Mouse (Mus musculus) megakaryocyte, adult 5-6 weeks (primary cell): ENCODE measurements around the gene Cdc42ep5. TPM values are rescaled to one million over a fixed set of nuclear protein-coding genes. Genes with fewer than 3 reads are reported as not detected.

Experiments used
- ATAC-seq: 2 replicates; pipeline ENCODE4 v1.8.0; 2016; ENCODE audit warnings: mild to moderate bottlenecking, inconsistent platforms; ENCODE audit not compliant: poor library complexity, severe bottlenecking
- total RNA-seq, 2 experiments: library from RNA; stranded (forward) in 1 of 2; stranded (reverse) in 1 of 2; fragments of 153-499, 151-499 nt in 1 of 2; fragments of 221-1000, 200-1000 nt in 1 of 2; gene quantifications; 2 replicates each; pipeline versions ENCODE4 v1.2.3 to v1.2.4; 2015 to 2017

The Cdc42ep5 gene
- total RNA-seq, 2 experiments from 2014 or later: not detected

DNA sequence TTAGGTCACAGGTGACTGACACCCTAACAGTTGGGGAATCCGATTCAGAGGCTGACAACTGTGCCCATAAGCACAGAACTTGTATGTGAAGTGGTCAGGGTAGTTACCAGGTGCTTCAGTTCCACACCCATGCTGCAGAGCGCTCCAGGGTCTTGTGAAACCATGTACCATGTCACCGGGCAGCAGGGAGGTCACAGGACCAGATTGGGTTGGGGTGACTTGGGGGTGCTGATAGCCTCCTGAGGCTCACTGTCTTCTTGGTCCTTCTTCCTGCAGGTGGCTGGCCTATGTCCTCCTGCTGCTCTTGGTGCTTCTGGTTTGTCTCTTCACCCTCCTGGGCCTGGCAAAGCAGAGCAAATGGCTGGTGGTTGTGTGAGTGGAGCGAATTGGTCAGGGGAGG is 36.8 kb downstream of the Cdc42ep5 start:
- ATAC-seq: no peak

GRCm38 (mm10) chr7:4126992-4127785 is 37.5 kb downstream of the Cdc42ep5 start:
- no peak for ATAC-seq

GRCm38 (mm10) chr7:4125306-4125705 is 39.4 kb downstream of the Cdc42ep5 start:
- no peak for ATAC-seq

DNA sequence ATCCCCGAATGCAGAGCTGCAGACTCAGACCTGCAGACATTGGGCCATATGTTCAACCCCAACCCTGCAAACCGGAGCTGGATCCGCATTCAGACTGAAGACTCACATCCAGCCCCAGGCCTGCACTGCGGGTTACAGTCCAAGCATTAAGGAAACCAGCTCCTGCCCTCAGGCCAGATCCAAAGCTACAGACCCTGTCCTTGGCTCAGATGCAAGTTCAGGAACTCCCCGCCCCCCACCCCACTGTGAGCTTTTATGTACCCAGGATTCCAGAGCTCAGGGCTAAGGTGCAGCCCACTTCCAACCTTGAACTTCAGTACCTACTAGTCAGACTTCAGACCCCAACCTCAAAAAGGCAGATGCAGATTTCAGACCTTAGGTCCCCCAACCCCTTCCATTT is 39.8 kb downstream of the Cdc42ep5 start:
- ATAC-seq: no peak

DNA sequence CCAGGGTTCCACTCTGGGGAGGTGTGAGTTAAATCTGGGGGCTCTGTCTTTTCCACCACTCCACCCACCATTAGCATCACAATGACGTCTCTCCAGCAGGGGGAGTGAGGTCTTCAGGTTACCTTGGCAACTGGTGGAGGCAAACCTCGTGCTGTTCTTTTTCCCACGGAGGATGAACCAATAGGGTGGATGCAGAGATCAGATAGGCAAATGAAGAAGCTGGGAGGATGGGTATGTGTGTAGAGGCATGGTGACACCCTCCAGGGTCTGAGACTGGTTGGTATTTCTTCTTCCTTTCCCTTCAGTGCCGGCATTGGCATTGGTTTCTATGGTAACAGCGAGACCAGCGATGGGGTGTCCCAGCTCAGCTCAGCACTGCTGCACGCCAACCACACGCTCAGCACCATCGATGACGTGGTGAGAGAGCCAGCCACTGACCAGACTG is 40.3 kb downstream of the Cdc42ep5 start:
- peak; percentile 58 for ATAC-seq

GRCm38 (mm10) chr7:4123732-4124131 is 40.9 kb downstream of the Cdc42ep5 start:
- no peak for ATAC-seq

GRCm38 (mm10) chr7:4122783-4123182 is 41.9 kb downstream of the Cdc42ep5 start:
- no peak for ATAC-seq

DNA sequence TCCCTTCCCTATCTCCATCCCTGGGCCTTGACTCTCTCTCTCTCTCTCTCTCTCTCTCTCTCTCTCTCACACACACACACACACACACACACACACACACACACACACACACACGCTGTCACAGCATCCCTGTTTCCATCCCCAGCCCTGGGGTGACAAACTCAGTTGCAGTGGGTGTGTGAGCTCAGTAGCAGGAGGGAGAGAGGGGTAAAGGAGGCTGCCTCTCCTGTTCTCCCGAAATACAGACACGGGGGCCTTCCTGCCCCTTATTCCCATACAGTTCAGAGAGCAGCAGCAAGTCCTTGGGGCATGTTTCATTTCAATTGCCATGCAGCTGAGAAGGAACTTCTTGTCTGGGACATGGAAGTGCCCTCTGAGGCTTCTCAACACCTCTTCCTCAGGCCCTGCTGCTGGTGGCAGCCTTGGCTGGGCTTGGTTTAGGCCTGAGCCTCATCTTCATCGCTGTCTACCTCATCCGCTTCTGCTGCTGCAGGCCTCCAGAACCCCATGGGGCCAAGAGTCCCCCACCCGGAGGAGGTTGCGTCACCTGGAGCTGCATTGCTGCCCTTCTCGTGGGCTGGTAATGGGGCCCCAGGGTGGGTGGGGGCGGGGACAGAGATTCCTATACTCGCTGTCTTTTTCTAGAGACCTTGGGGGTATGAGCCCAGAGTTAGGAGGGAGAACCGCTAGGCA is 42.4 kb downstream of the Cdc42ep5 start:
- ATAC-seq: no peak

GRCm38 (mm10) chr7:4119976-4120921 is 44.4 kb downstream of the Cdc42ep5 start:
- no peak for ATAC-seq

GRCm38 (mm10) chr7:4119344-4119902 is 45.2 kb downstream of the Cdc42ep5 start, which contains the start of gene Ttyh1:
TSS of gene Ttyh1 (plus strand) at chr7:4119408.
- peak; percentile 52; the same call in 1 of the 2 replicates for ATAC-seq

DNA sequence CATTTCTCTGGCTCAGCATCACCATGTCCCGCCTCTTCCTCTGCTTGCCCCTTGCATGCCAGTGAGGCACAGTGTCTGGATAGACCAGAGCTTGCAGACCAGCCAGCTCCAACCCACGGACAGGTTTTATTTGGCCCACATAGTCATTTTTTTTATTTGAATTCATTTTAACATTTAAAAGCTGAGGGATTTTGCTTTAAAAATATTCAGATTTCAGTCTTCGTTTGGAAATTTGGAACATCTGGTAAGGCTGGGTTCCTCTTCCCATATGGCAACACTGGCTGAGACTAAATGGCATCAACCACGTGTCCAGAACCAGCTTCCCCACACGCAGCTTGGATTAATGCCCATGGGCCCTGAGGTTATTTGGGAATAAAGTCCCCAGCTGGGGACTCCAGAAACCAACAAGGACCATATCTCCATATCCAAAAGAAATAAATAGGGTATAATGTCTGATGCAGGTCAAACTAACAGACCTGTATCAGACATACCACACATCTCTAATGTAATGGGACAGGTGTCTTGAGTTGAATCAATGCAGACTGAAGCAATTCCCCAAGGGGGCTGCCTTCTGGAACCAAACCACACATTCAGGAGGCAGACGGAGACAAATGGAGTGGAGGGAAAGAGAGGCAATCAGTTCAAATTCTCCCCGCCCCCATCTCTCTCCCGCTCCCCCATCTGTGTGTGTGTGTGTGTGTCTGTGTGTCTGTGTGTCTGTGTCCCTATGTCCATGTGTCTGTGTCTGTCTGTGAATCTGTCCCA is 47.4 kb downstream of the Cdc42ep5 start:
- no peak for ATAC-seq

DNA sequence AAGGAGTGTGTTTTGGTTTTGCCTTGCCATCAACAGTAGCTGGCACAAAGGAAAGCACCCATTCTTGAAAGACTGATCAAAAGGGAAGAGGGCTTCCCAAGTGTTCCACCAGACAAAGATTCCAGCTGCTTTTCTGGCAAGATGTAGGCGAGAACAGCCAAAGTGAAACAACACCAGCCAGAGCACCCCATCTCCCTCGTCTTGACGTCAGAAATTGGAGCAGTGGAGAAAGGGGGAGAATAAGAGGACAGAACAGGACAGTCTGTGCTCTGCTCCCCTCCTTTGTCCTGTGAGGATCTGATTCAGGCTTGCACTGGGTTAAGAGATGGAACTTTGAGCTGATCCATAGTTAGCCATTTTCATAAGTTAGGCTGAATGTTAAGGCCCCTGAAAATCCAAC is 52.9 kb downstream of the Cdc42ep5 start:
- no peak for ATAC-seq

DNA sequence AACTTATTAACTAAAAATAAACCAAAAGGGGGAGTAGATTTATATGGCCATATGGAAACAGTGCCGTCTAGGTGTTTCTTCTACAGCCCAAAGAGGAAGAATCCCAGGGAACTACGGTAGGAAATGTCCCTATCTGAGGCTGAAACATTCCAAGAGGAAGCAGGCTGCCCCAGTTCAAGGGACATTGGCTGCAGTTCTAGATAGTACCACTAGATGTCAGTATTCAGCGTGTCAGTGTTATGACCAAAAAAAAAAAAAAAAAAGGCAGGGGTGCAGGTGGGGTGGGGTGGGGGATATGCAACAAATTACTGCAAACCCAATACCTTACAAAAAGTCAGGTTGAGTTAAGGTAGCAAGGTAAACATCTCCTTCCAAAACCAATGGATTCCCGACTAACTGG is 61.2 kb downstream of the Cdc42ep5 start:
- no peak for ATAC-seq

Other genes with a start within 250 kb of the Cdc42ep5 start
- 132 and 138 TPM in 2 replicates for gene Lilra6, start 249.4 kb downstream of the Cdc42ep5 start, total RNA-seq (2015)
- gene Lilra6, start 249.4 kb downstream of the Cdc42ep5 start, total RNA-seq (2017): 123 and 141 TPM in 2 replicates
- 31.5 and 39.5 TPM in 2 replicates for gene Lair1, start 101.7 kb downstream of the Cdc42ep5 start, total RNA-seq (2015)
- gene Lair1, start 101.7 kb downstream of the Cdc42ep5 start, total RNA-seq (2017): 58.7 and 60.8 TPM in 2 replicates
- not detected in 2 replicates for gene Ttyh1, start 45.5 kb downstream of the Cdc42ep5 start, total RNA-seq (2015)
- not detected in 2 replicates for gene Ttyh1, start 45.5 kb downstream of the Cdc42ep5 start, total RNA-seq (2017)
- gene Leng8, start 27.8 kb downstream of the Cdc42ep5 start, total RNA-seq (2015): 34.2 and 48.8 TPM in 2 replicates
- 35.2 TPM in 2 replicates for gene Leng8, start 27.8 kb downstream of the Cdc42ep5 start, total RNA-seq (2017)
- 2.6 and 3.0 TPM in 2 replicates for gene Leng9, start 14.5 kb downstream of the Cdc42ep5 start, total RNA-seq (2015)
- 4.1 and 5.2 TPM in 2 replicates for gene Leng9, start 14.5 kb downstream of the Cdc42ep5 start, total RNA-seq (2017)
- gene Lilra5, start 72.9 kb upstream of the Cdc42ep5 start, total RNA-seq (2015): 0.25 and 1.8 TPM in 2 replicates
- 0.44 and 0.69 TPM in 2 replicates for gene Lilra5, start 72.9 kb upstream of the Cdc42ep5 start, total RNA-seq (2017)
- 12.5 and 18.9 TPM in 2 replicates for gene Ncr1, start 172.9 kb upstream of the Cdc42ep5 start, total RNA-seq (2015)
- gene Ncr1, start 172.9 kb upstream of the Cdc42ep5 start, total RNA-seq (2017): 8.4 and 19.4 TPM in 2 replicates
- gene Gp6, start 232.9 kb upstream of the Cdc42ep5 start, total RNA-seq (2015): 0.07 TPM in 1 of 2 replicates, not detected in the other
- gene Gp6, start 232.9 kb upstream of the Cdc42ep5 start, total RNA-seq (2017): 0.07 TPM in 1 of 2 replicates, not detected in the other